Mouse (Mus musculus): Measurements from ENCODE around the gene Arsj. TPM values are rescaled to one million over a fixed set of nuclear protein-coding genes. Genes with fewer than 3 reads are reported as not detected.
A peak's percentile ranks its signal among the peaks of the same experiment; 100 is the strongest.

Arsj gene
- total RNA-seq, 1 experiment: 0.09 TPM

- Histone ChIP-seq H3K4me3 (ENCODE audit: insufficient read depth in 1 of 2, low read depth in 1 of 2, low read length in 2 of 2, poor library complexity in 1 of 2, severe bottlenecking in 1 of 2) (no peak overlapping the region), H3K36me3 (ENCODE audit: control insufficient read depth, insufficient read depth, low read length, poor library complexity, severe bottlenecking) (no peaks in the 10 kb centered on the region), H3K4me1 (ENCODE audit: control insufficient read depth in 2 of 2, insufficient read depth in 2 of 2, low read length in 2 of 2, poor library complexity in 1 of 2) (no peaks in the 10 kb centered on the region), H3K27ac (ENCODE audit: insufficient read depth, low read depth, low read length, poor library complexity, severe bottlenecking) (no peak overlapping the region), H3K9me3 (ENCODE audit: control insufficient read depth, insufficient read depth, low read depth, low read length) (no peaks in the 10 kb centered on the region), H3K9ac (ENCODE audit: insufficient read depth, low read depth, low read length, poor library complexity, severe bottlenecking) (no peak overlapping the region)
- in situ Hi-C loops (cut with MboI; ENCODE audit: low sequenced_read_pairs in 2 of 2, unreplicated experiment in 2 of 2): no loop called here
- no peak for TF ChIP-seq MAFK (IDR thresholded peaks at IDR 0.05; ENCODE audit: insufficient read depth, low read depth, low read length)
- no peak for TF ChIP-seq ZC3H11A (IDR thresholded peaks at IDR 0.05; ENCODE audit: borderline replicate concordance, low read depth, low read length)
- TF ChIP-seq HCFC1 (IDR thresholded peaks at IDR 0.05; ENCODE audit: borderline replicate concordance, insufficient read depth, low read length): no peak
- TF ChIP-seq ZNF384 (IDR thresholded peaks at IDR 0.05; ENCODE audit: low read depth, low read length): no peak
- no peak for TF ChIP-seq CHD2 (IDR thresholded peaks at IDR 0.05; ENCODE audit: low read depth, low read length)
- no peak for DNase-seq (ENCODE audit: low read depth, low spot score)
Observed at GRCm38 (mm10) chr3:126397451-126397850, 34.0 kb downstream of the Arsj start.

- Histone ChIP-seq H3K9me3 (ENCODE audit: control insufficient read depth, insufficient read depth, low read depth, low read length) (no peaks in the 10 kb centered on the region), H3K4me1 (ENCODE audit: control insufficient read depth in 2 of 2, insufficient read depth in 2 of 2, low read length in 2 of 2, poor library complexity in 1 of 2) (no peaks in the 10 kb centered on the region), H3K27ac (ENCODE audit: insufficient read depth, low read depth, low read length, poor library complexity, severe bottlenecking) (no peak overlapping the region), H3K36me3 (ENCODE audit: control insufficient read depth, insufficient read depth, low read length, poor library complexity, severe bottlenecking) (no peaks in the 10 kb centered on the region), H3K4me3 (ENCODE audit: insufficient read depth in 1 of 2, low read depth in 1 of 2, low read length in 2 of 2, poor library complexity in 1 of 2, severe bottlenecking in 1 of 2) (no peak overlapping the region), H3K9ac (ENCODE audit: insufficient read depth, low read depth, low read length, poor library complexity, severe bottlenecking) (no peak overlapping the region)
- in situ Hi-C loops (cut with MboI; ENCODE audit: low sequenced_read_pairs in 2 of 2, unreplicated experiment in 2 of 2): no loop called here
- no peak for DNase-seq (ENCODE audit: low read depth, low spot score)
- TF ChIP-seq HCFC1 (IDR thresholded peaks at IDR 0.05; ENCODE audit: borderline replicate concordance, insufficient read depth, low read length) (no peak), ZNF384 (IDR thresholded peaks at IDR 0.05; ENCODE audit: low read depth, low read length) (no peak), CHD2 (IDR thresholded peaks at IDR 0.05; ENCODE audit: low read depth, low read length) (no peak), ZC3H11A (IDR thresholded peaks at IDR 0.05; ENCODE audit: borderline replicate concordance, low read depth, low read length) (no peak)
Observed at GRCm38 (mm10) chr3:126397985-126398630, 34.6 kb downstream of the Arsj start.

- no peak for DNase-seq (ENCODE audit: low read depth, low spot score)
- Histone ChIP-seq H3K4me3 (ENCODE audit: insufficient read depth in 1 of 2, low read depth in 1 of 2, low read length in 2 of 2, poor library complexity in 1 of 2, severe bottlenecking in 1 of 2) (no peak overlapping the region), H3K9me3 (ENCODE audit: control insufficient read depth, insufficient read depth, low read depth, low read length) (no peaks in the 10 kb centered on the region), H3K27ac (ENCODE audit: insufficient read depth, low read depth, low read length, poor library complexity, severe bottlenecking) (no peak overlapping the region), H3K9ac (ENCODE audit: insufficient read depth, low read depth, low read length, poor library complexity, severe bottlenecking) (no peak overlapping the region), H3K36me3 (ENCODE audit: control insufficient read depth, insufficient read depth, low read length, poor library complexity, severe bottlenecking) (no peaks in the 10 kb centered on the region), H3K4me1 (ENCODE audit: control insufficient read depth in 2 of 2, insufficient read depth in 2 of 2, low read length in 2 of 2, poor library complexity in 1 of 2) (no peaks in the 10 kb centered on the region)
- in situ Hi-C loops (cut with MboI; ENCODE audit: low sequenced_read_pairs in 2 of 2, unreplicated experiment in 2 of 2): loop anchor here in 1 of 2 experiments (10.0 kb wide), 1 partner anchor 556 kb away; no protein-coding TSS in a partner anchor
- no peak for TF ChIP-seq MAFK (IDR thresholded peaks at IDR 0.05; ENCODE audit: insufficient read depth, low read depth, low read length)
- TF ChIP-seq ZNF384 (IDR thresholded peaks at IDR 0.05; ENCODE audit: low read depth, low read length): no peak
- no peak for TF ChIP-seq CHD2 (IDR thresholded peaks at IDR 0.05; ENCODE audit: low read depth, low read length)
- TF ChIP-seq HCFC1 (IDR thresholded peaks at IDR 0.05; ENCODE audit: borderline replicate concordance, insufficient read depth, low read length): no peak
- no peak for TF ChIP-seq ZC3H11A (IDR thresholded peaks at IDR 0.05; ENCODE audit: borderline replicate concordance, low read depth, low read length)
Observed at GRCm38 (mm10) chr3:126400726-126401125, 37.2 kb downstream of the Arsj start.

- no peaks in the 10 kb centered on the region for H3K9me3 ChIP-seq (ENCODE audit: control insufficient read depth, insufficient read depth, low read depth, low read length)
- TF ChIP-seq MAFK (IDR thresholded peaks at IDR 0.05; ENCODE audit: insufficient read depth, low read depth, low read length) (no peak), ZC3H11A (IDR thresholded peaks at IDR 0.05; ENCODE audit: borderline replicate concordance, low read depth, low read length) (peak; percentile 65)
- H3K4me1 ChIP-seq (ENCODE audit: control insufficient read depth in 2 of 2, insufficient read depth in 2 of 2, low read length in 2 of 2, poor library complexity in 1 of 2): no peaks in the 10 kb centered on the region
- no peak overlapping the region for H3K27ac ChIP-seq (ENCODE audit: insufficient read depth, low read depth, low read length, poor library complexity, severe bottlenecking)
- H3K36me3 ChIP-seq (ENCODE audit: control insufficient read depth, insufficient read depth, low read length, poor library complexity, severe bottlenecking): no peaks in the 10 kb centered on the region
- in situ Hi-C loops (cut with MboI; ENCODE audit: low sequenced_read_pairs in 2 of 2, unreplicated experiment in 2 of 2): loop anchor here in 1 of 2 experiments (10.0 kb wide), 1 partner anchor 558 kb away; no protein-coding TSS in a partner anchor
- no peak overlapping the region for H3K9ac ChIP-seq (ENCODE audit: insufficient read depth, low read depth, low read length, poor library complexity, severe bottlenecking)
- no peak overlapping the region for H3K4me3 ChIP-seq (ENCODE audit: insufficient read depth in 1 of 2, low read depth in 1 of 2, low read length in 2 of 2, poor library complexity in 1 of 2, severe bottlenecking in 1 of 2)
- peak; percentile 49 for DNase-seq (ENCODE audit: low read depth, low spot score)
Observed at GRCm38 (mm10) chr3:126402836-126403235, 39.4 kb downstream of the Arsj start.
